Mouse (Mus musculus): Measurements from ENCODE around the gene Hmg20b.

The Hmg20b gene

DNA sequence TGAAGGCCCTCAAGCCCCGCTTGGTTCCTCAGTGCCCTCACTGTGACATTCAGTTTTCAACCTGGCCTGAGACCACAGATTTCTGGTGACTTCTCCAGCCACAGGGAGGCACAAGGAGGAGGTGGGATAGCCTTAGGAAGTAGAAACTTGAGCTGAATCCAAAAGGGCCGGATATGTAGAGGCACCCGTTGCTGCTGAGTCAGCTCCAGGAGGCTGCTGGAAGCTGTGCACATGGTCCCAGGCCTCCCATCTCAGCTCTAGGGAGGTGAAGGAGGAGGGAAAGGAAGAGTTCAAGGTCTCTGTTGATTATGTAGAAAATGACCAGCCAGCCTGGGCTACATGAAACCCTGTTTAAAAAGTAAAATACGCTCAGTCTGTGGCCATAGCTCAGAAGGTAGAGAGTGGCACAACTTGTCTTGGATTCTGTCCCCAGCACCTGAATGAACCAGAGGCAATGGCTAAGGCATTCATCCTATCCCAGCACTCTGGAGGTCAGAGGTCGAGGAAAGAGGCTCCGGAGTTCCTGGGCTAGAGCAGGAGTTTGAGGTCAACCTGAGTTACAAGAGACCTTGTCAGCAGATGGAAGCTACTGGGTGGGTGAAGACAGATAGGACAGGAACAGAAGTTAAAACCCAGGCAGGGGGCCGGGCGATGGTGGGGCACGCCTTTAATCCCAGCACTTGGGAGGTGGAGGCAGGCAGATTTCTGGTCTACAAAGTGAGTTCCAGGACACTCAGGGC lies 4.6 kb upstream of the Hmg20b start:
- in situ Hi-C loops (cut with MboI, MseI), result no loop called here

DNA sequence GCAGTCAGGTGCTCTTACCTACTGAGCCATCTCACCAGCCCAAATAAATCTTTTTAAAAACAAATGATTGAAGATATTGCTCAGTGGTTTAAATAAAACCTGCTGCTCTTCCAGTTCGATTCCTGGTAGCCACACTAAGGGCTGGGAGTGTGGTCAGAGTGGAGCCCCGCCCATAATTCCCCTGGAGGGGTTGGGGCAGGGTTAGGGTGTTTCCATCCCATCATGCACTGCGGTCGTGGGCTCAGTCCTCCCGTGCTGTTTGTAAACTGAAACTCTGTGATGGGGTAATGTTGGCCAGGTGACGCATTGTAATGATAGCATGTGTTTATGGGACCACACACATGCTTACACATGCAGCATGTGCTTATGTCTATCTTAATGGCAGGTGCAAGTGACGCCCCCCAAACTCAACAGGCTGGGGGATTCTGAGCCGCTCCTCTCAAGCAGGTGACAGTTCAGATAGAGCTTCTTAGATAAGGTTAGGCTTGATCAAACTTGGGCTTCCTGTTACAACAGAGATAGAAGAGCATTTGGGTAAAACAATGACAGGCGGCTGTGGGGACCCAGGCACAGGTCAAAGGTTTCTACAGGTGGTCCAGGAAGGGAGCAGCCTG lies 1.5 kb upstream of the Hmg20b start:
- in situ Hi-C loops (cut with MboI, MseI), result no loop called here

DNA sequence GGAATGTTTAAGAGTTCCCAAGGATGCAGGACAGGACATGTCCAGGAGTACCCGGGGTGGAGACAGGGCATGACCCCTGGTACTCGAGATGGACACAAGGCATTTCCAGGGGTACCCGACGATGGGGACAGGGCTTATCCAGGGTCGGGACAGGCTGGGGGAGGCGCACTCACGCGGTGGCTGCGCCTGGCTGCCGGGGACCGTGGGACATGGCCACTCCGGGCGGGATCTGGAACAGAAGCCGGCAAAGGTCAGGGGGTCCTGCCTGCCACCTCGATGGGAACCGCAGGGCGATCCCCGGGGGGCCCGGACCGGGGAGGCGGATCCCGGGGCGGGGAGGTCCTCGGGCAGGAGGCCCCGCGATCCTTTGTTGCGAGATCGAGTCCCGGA lies 324 bp downstream of the Hmg20b start:
- in situ Hi-C loops (cut with MboI, MseI), result loop anchor here (10.0 kb wide), 1 partner anchor 295 kb away; no protein-coding TSS in a partner anchor

DNA sequence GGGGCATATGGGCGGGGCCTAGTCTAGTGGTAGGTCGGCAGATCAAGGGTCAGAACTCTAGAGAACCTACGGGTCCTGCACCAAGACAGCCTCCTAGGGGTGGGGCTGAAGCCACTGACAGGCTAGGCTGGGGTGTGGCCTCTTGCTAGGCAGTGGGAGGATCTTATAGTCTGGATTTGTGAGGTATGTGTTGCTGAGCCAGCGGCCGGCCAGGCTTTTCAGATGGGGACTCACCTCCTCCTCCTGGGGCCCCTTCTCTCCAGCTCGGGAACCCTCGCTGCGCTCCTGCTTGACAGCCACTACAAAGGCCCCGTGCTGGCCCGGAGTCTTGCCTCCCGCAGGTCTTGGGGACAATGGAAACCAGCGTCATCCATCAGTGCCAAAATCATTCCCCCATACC lies 1.1 kb downstream of the Hmg20b start:
- in situ Hi-C loops (cut with MboI, MseI), result loop anchor here (10.0 kb wide), 1 partner anchor 294 kb away; no protein-coding TSS in a partner anchor

DNA sequence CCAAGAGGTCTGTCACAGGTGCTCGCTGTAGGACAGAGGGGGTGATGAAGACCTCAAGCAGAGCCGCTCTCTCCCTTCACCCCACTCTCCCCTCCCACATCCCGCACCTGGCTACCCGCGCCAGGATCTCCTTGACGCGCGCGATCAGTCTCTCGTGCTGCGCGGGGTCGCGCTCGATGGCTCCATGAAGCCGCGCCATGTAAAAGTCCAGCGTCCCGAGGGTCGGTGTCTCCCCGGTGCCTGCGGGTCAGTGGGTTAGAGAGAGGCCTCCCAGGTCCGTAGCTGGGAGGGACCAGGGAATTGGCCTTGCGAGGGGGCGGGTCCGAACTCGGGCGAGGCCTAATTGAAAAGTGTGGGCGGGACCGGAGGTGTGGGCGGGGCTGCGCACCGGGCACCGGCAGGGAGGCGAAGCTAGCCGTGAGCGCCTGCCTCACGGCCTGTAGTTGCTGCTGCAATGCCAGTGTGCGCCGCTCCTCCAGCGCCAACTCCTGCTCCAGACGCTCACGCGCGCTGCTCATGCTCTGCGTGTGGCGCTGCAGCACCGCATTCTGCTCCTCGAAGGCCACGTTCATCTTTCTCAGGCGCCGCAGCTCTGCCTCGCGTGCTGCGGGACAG lies 3.7 kb downstream of the Hmg20b start:
- in situ Hi-C loops (cut with MboI, MseI), result loop anchor here (10.0 kb wide), 1 partner anchor 292 kb away; no protein-coding TSS in a partner anchor

DNA sequence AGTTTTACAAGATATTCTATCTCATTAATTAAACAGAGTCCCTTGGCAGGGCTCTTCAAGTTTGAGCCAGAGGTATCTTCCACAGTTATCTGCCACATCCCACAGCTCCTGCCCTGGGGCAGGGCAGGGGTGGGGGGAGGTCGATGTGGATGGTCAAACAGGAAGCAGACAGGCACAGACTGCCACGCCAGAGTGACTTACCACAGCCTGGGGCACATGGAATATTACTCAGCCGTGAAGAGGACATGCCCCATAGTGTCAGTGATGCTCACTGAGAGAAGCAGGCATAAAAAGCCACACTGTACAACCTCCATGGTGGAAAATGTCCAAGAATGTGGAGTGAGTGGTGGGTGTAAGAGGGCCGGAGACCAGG lies 5.1 kb downstream of the Hmg20b start:
- in situ Hi-C loops (cut with MboI, MseI), result loop anchor here (10.0 kb wide), 1 partner anchor 290 kb away; no protein-coding TSS in a partner anchor

DNA sequence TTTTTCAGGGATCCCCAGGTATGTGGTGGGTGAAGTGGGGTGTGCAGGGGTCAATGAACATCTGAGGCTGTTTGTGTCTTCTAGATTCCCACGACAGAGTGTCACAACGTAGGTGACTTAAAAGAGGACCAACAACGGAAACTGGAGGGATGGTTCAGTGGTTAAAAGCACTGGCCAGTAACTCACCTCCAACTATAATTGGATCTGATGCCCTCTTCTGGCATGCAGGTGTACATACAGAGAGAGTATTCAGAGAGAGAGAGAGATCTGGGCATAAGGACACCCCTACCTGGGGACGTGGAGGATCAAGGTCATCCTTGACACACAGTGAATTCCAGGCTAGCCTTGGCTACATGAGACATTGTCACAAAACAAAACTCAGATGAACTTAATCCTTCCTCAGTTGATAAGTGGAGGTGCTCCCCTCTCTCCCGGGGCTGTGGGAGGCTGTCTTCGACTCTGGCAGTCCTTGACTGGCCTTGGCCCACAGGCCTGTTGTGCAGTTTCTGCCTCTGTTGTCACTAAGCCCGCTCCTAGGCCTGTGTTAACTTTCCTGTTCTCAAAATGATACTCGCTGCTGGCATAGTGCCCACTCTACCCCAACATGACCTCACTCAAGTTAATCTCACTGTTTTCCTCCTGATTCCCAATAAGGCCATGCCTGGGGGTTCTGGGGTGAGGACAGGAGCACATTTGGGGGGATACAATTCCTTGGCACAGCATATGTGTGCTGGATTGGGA lies 5.7 kb downstream of the Hmg20b start:
- in situ Hi-C loops (cut with MboI, MseI), result loop anchor here (10.0 kb wide), 1 partner anchor 290 kb away; no protein-coding TSS in a partner anchor

DNA sequence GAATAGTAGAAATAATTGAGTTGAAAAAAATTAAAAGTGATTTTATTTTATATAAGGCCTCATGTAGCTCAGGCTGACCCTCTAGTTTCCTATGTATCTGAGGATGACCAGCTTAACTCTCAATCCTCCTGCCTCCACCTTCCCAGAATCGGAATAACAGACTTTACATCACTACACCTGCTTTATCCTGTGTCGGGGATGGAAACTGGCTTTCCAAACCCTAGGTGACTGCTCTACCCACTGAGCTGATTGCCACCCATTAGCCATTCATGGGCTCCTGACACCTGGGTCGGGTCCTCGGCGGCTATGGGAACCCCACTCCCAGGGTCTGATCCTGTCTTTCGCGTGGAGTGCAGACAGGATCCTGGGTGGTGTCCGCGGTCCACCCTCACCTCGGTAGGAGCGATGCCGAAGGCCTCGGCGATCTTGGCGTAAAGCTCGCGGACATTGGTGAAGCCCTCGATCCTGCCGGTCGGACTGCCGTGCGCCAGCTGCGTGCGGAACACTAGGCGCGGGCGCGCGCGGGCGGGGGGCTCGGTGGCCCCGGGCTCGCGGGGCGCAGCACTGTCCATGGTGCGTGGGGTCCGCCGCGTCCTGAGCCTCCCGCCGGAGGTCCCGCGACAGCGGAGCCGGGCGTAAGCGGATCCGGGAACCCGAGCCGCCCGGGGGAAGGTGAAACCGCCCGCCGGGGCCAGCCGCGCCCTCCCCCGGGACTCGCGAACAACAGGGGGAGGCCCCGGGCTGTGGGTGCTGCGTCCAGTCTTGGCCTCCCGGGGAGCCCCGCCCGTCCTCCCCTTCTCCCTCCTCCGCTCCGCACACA lies 7.4 kb downstream of the Hmg20b start, which contains the start of gene Gipc3:
Gene Gipc3 (minus strand): TSS at position 581 of the 820 bp plus-strand sequence.
- in situ Hi-C loops (cut with MboI, MseI), result loop anchor here (10.0 kb wide), 1 partner anchor 288 kb away; no protein-coding TSS in a partner anchor

DNA sequence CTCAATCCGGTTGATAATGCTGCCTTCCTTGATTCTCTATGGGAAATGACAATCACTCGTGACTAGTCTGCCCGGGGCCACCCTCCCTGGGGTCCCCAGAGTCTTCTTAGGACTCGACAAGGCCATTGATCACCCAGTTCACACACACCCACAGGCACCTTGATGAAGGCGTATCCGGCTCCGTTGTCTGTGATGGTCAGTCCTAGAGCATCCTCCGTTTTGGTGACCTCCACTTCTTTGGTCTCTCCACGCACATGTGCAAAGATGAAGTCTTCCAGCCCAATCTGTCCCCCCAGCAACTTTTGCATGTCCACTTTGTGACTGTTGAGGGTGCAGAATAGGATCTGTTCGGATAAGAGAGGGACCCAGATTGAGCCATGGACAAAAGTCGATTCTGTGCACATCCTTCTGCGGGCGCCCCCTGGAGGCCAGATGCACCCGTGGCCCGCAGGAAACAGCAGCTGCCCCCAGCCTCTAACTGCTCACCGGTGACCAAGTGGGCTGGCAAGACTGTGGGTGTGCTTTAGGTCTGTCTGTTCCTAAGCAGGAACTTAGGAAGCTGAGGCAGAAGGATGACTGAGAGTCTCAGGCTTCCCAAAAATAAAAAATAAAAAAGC lies 8.8 kb downstream of the Hmg20b start:
- in situ Hi-C loops (cut with MboI, MseI), result loop anchor here (10.0 kb wide), 1 partner anchor 287 kb away; no protein-coding TSS in a partner anchor

DNA sequence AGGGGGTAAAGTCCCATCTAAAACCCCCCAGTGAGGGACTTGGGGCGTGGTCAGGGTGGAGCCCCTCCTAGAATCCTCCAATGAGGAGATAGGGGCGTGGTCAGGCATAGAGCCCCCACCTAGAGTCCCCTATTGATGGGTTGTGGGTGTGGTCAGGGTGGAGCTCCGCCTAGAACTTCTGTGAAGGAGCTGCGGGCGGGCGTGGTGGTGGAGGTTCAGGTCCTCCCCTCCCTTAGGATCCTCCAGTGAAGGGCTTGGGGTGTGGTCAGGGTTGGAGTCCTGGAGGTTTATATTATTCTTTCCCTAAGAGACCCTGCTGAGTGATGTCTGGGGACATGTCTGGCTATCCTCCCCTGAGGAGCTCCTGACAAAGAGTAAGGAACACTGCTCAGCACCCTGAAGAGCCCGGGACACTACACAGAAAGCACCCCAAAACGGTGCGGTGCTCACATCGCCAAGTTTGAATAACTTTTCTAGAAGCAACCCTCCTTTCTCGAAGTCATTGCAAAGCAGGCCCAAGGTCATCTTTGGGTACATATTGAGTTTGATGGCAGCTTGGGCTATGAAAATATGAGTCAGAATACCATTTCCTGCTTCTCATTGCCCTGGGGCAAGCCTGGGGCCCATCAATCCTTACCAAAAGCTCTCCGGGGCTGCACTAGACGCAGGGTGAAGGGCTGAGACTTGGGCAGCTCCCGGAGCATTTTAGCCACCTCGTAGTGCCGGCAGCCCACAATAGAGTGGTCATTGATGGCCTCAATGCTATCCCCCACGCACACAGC lies 9.5 kb downstream of the Hmg20b start:
- in situ Hi-C loops (cut with MboI, MseI), result loop anchor here (10.0 kb wide), 1 partner anchor 286 kb away; no protein-coding TSS in a partner anchor

DNA sequence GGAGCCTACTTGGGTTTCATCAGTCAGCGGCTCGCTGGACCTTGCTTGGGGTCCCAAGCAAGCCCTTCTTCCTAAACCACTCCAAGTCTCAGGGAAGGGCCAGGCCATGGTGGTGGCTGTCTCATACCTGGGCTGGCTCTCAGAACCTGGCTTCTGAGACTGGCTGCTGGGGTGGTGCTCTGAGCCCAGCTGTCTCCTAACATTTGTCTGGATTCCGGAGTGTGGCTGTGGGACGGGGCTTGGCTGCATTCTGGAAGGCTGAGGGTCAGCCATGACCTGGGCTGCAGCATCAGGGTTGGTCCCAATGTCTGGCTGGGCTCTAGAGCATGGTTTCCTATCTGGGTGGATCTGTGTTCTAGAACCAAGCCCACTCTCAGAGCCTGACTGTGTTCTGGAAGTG lies 13.7 kb downstream of the Hmg20b start:
- in situ Hi-C loops (cut with MboI, MseI), result no loop called here

DNA sequence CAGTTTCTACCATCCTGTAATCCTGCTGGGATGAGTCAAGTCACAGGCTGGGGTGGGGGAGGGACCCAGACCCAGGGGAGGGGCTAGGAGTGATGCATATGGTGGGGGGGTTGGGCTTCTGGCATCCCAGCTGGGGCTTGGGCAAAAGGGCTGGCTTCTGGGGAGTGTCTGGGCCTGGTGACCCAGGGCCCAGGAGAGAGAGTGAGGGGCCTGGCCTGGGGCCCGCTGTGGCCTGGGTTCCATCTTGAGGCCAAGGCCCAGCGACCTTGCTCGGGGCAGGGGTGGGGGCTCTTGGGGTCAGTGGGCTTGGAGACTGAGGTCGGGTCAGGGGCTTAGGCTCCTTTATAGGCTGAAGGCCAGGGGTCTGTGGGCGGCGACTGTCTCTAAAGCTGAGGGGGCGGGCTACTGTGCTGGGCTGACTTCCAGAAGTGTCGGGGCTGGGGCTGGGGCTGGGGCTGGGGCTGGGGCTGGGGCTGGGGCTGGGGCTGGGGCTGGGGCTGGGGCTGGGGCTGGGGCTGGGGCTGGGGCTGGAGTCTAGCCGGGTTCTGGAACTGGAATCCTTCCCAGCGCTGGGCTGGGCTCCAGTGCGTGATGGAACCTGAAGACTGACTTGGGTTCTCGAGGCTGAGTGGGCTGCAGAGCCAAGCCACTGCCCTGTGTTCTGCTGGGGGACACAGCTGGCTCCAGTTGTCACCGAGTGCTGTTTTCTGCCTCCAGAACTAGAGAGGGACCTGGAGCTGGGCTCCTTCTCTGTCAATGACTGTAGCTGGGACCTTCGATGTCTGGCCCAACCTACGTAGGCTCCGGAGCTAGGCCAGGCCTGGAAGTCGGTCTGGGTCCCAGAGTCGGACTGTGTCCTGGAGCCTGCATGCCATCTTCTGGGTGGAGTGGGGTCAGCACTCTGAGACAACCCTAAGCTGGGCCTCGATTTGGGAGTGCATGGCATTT lies 14.6 kb downstream of the Hmg20b start:
- in situ Hi-C loops (cut with MboI, MseI), result no loop called here

DNA sequence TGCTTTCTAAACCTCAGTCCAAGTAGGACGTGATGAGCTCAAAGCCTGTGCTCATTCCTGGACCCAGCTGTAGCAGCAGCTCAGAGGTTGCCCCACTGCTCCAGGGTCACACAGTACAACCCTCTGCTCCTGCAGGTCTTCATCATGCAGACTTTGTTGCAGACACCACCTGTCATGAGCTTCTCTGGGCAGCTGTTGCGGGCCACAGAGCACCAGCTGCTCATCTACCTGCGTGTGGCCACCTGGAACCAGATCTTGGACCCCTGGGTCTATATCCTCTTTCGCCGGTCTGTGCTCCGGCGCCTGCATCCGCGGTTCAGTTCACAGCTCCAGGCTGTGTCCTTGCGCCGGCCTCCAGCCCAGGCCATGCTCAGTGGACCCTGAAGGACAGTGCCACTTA lies 16.0 kb downstream of the Hmg20b start:
- in situ Hi-C loops (cut with MboI, MseI), result no loop called here

DNA sequence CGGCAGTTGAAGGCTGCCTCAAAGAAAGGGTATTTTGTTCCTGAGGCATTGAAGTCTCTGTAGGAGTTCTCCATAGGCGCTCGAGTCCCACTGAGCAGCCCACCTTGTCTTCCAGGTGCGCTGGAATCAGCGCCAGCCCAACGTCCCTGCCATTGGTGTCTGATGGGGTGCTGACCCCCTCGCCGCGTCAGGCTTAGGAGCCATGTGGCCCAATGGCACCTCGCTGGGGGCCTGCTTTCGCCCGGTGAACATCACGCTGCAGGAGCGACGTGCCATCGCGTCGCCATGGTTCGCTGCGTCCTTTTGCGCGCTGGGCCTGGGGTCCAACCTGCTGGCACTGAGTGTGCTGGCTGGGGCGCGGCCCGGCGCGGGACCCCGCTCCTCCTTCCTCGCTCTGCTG lies 18.0 kb downstream of the Hmg20b start:
- in situ Hi-C loops (cut with MboI, MseI), result no loop called here

DNA sequence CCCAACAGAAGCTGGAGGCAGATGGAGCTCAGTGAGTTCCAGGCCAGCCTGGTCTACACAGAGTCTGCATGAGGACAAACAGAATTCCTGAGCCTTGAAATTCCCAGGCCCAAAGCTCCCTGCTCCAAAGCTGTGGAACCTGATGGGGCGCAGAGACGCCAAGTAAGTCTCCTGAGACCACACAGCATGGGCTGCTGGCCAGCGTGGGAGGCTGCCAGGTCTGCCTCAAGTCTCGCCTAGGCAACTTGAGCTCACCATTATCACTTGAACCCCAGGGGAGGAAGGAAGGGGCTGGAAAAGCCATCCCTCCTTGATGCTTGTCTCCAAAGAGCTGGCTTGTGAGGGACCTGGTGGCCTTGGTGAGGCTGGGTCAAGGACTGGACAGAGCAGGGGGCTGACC lies 20.3 kb downstream of the Hmg20b start:
- in situ Hi-C loops (cut with MboI, MseI), result no loop called here

DNA sequence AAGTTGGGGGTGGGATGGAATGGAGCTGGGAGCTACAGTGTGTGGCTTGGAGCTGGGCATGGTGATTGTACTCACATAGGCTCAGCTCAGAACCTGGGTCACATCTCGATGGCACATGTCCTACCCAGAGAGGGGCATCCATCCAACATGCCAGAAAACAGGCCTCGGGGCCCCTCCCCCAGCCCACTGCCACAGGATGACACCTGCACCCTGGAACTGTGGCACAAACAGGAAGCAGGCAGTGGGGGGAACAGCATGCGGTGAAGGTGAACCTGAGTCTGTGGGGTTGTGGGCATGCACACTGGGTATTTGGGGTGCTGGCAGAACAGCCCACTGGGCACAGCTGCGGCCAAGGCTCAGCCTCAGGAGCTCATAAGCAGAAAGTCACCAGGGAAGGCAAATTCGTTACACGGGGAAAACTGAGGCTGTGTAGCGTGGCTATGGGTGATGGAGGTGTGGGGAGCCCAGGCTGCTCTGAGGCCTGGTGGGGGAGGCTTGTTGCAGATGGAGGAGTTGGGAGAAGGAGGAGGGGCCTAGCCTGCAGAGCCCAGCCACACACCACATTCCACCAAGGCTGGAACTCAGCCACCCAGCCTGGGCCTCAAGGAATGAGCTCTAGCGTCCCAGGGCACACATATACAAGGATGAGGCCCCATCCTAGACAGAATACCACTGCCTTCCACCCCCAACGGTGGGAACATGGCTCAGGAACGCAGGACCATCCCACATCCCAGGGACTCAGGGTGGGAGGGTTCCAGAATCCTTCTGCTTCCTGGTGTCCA lies 20.9 kb downstream of the Hmg20b start:
- in situ Hi-C loops (cut with MboI, MseI), result no loop called here

DNA sequence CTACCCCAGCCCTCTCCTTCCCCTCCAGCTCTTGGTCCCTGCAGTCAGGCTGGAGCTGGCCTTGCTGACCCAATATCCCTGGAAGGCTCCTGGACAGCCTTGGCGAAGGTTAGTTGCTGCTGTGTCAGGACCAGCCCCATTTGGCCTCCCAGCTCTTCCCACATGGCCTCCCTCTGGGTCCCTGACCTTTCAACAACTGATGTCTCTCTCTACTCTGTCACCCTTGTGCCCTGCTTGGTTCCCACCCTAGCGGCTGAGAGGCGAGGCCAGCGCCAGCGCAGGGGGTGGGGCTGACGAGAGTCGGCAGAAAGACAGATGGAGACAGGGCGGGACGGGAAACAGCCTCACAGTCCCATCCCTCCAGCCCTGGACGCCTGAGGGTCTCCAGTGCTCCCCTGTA lies 21.9 kb downstream of the Hmg20b start, which contains the start of gene Tbxa2r:
Gene Tbxa2r (plus strand): TSS at position 346 of the 400 bp plus-strand sequence.
- in situ Hi-C loops (cut with MboI, MseI), result no loop called here

DNA sequence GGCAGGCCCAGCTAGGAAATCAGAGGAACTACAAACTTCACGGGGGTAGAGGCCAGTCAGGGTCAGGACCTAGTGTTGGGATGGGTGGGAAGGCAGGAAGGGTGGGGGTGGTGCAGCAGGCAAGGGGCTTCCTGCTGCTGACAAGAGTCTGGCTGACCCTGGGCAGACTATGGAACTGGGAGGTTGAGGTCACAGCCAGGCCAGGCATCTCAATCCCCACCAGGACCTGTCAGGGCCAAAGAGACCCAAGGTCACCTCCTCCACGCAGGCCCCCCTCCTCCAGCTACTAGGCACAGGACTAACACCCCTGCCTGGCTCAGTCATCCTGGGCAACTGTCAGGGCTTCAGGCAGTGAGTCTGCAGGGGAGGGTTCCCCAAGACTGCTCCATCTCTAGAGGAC lies 22.3 kb downstream of the Hmg20b start:
- in situ Hi-C loops (cut with MboI, MseI), result no loop called here
